Mouse (Mus musculus) megakaryocyte, embryonic 14.5 days (primary cell): ENCODE results near the gene Vtn. TPM values are rescaled to one million over a fixed set of nuclear protein-coding genes. Genes with fewer than 3 reads are reported as not detected.
"Not testable (repeated sequence)": the region's sequence is repeated elsewhere in the genome, so short reads cannot be mapped to it uniquely, and the experiment has no call there.

Experiments
- H3K27me3 ChIP-seq: replicated peaks from 2 replicates; pipeline ENCODE3; 2012; ENCODE audit warnings: inconsistent platforms
- H3K36me3 ChIP-seq: replicated peaks from 2 replicates; pipeline ENCODE3; 2012; ENCODE audit warnings: low read length, inconsistent platforms, mixed read lengths
- H3K4me1 ChIP-seq: 2 replicates; pipeline ENCODE4 v1.6.1; 2012; ENCODE audit warnings: inconsistent platforms
- H3K4me3 ChIP-seq: replicated peaks from 2 replicates; pipeline ENCODE3; 2012; ENCODE audit warnings: moderate library complexity, mild to moderate bottlenecking, inconsistent platforms
- H3K9me3 ChIP-seq: 2 replicates; pipeline ENCODE4 v1.6.1; 2012; ENCODE audit warnings: inconsistent platforms
- FLI1 ChIP-seq: IDR thresholded peaks from 2 replicates; pipeline ENCODE4 v1.6.1; 2012; ENCODE audit warnings: low read length, inconsistent platforms, mixed read lengths
- GATA1 ChIP-seq: IDR thresholded peaks from 3 replicates; pipeline ENCODE4 v1.6.1; 2012; ENCODE audit warnings: mixed read lengths, low read length, inconsistent platforms, borderline replicate concordance
- polyA plus RNA-seq: library from polyadenylated mRNA; stranded (reverse); fragments of >175 nt; gene quantifications from 2 replicates; pipeline ENCODE4 v1.2.3, GENCODE M21; 2012; ENCODE audit warnings: low replicate concordance; ENCODE audit not compliant: insufficient read depth

Vtn gene
- polyA plus RNA-seq, 1 experiment = not detected

GRCm38 (mm10) chr11:78528714-78529113 is 29.8 kb downstream of the Vtn start:
- H3K36me3 ChIP-seq = peaks cover 42% of the 10 kb centered on the region
- TF ChIP-seq FLI1 (no peak), GATA1 (no peak)
- no peak overlapping the region for H3K4me3 ChIP-seq
- H3K27me3 ChIP-seq = peaks cover 9% of the 10 kb centered on the region
- H3K9me3 ChIP-seq = no peaks in the 10 kb centered on the region
- H3K4me1 ChIP-seq = peaks cover 14% of the 10 kb centered on the region

- Histone ChIP-seq H3K36me3 (peaks cover 30% of the 10 kb centered on the region), H3K4me1 (peaks cover 19% of the 10 kb centered on the region), H3K4me3 (no peak overlapping the region), H3K9me3 (no peaks in the 10 kb centered on the region), H3K27me3 (peaks cover 12% of the 10 kb centered on the region)
- TF ChIP-seq GATA1 = no peak
- TF ChIP-seq FLI1 = no peak
Measured at GRCm38 (mm10) chr11:78530001-78530400, 31.1 kb downstream of the Vtn start.

GRCm38 (mm10) chr11:78531046-78531445 is 32.2 kb downstream of the Vtn start:
- H3K4me1 ChIP-seq = peaks cover 27% of the 10 kb centered on the region
- peaks cover 21% of the 10 kb centered on the region for H3K36me3 ChIP-seq
- H3K4me3 ChIP-seq = no peak overlapping the region
- TF ChIP-seq FLI1 (no peak), GATA1 (no peak)
- peaks cover 12% of the 10 kb centered on the region for H3K27me3 ChIP-seq
- H3K9me3 ChIP-seq = no peaks in the 10 kb centered on the region

GRCm38 (mm10) chr11:78531515-78531914 is 32.6 kb downstream of the Vtn start:
- Histone ChIP-seq H3K36me3 (peaks cover 16% of the 10 kb centered on the region), H3K27me3 (peaks cover 12% of the 10 kb centered on the region), H3K4me1 (peaks cover 27% of the 10 kb centered on the region)
- H3K9me3 ChIP-seq, H3K4me3 ChIP-seq: not testable (repeated sequence)

GRCm38 (mm10) chr11:78534516-78534915 is 35.6 kb downstream of the Vtn start:
- no peaks in the 10 kb centered on the region for H3K9me3 ChIP-seq
- peaks cover 53% of the 10 kb centered on the region for H3K4me1 ChIP-seq
- H3K36me3 ChIP-seq = peaks cover 14% of the 10 kb centered on the region
- H3K27me3 ChIP-seq = peaks cover 6% of the 10 kb centered on the region
- TF ChIP-seq GATA1 (no peak), FLI1 (no peak)
- H3K4me3 ChIP-seq = no peak overlapping the region

GRCm38 (mm10) chr11:78535376-78536079 is 36.6 kb downstream of the Vtn start:
- Histone ChIP-seq H3K27me3 (peaks cover 5% of the 10 kb centered on the region), H3K4me3 (peak overlapping the region; percentile 98), H3K36me3 (peaks cover 24% of the 10 kb centered on the region), H3K4me1 (peaks cover 55% of the 10 kb centered on the region), H3K9me3 (no peaks in the 10 kb centered on the region)
- TF ChIP-seq GATA1 = no peak
- no peak; the same call in 1 of the 2 replicates for TF ChIP-seq FLI1

GRCm38 (mm10) chr11:78536080-78536689 is 37.3 kb downstream of the Vtn start, which contains the start of the genes Tnfaip1 and Ift20:
Gene Tnfaip1, minus strand, starts transcription at chr11:78536332.
Gene Ift20, plus strand, starts transcription at chr11:78536361.
- peaks cover 31% of the 10 kb centered on the region for H3K36me3 ChIP-seq
- no peaks in the 10 kb centered on the region for H3K9me3 ChIP-seq
- H3K4me3 ChIP-seq = peak within 1 kb of the TSS; percentile 98
- H3K27me3 ChIP-seq = peaks cover 5% of the 10 kb centered on the region
- H3K4me1 ChIP-seq = peaks cover 50% of the 10 kb centered on the region
- TF ChIP-seq GATA1 (peak; percentile 77; the same call in 2 of the 3 replicates), FLI1 (no peak)

- Histone ChIP-seq H3K9me3 (no peaks in the 10 kb centered on the region), H3K36me3 (peaks cover 36% of the 10 kb centered on the region), H3K4me1 (peaks cover 49% of the 10 kb centered on the region), H3K4me3 (peak overlapping the region; percentile 98), H3K27me3 (peaks cover 5% of the 10 kb centered on the region)
- TF ChIP-seq GATA1 (no peak), FLI1 (no peak)
Measured at GRCm38 (mm10) chr11:78536690-78537084, 37.8 kb downstream of the Vtn start.

- Histone ChIP-seq H3K4me1 (peaks cover 50% of the 10 kb centered on the region), H3K36me3 (peaks cover 65% of the 10 kb centered on the region), H3K27me3 (no peaks in the 10 kb centered on the region), H3K4me3 (no peak overlapping the region), H3K9me3 (no peaks in the 10 kb centered on the region)
- TF ChIP-seq GATA1 (no peak), FLI1 (no peak)
Measured at GRCm38 (mm10) chr11:78540358-78540757, 41.5 kb downstream of the Vtn start.

GRCm38 (mm10) chr11:78544449-78545111 is 45.7 kb downstream of the Vtn start:
- Histone ChIP-seq H3K36me3 (peaks cover 68% of the 10 kb centered on the region), H3K4me3 (no peak overlapping the region), H3K4me1 (peaks cover 46% of the 10 kb centered on the region), H3K9me3 (no peaks in the 10 kb centered on the region), H3K27me3 (no peaks in the 10 kb centered on the region)
- no peak for TF ChIP-seq GATA1
- TF ChIP-seq FLI1 = no peak
